Mouse (Mus musculus) spleen, postnatal 10 days (tissue): Measurements from ENCODE around the gene Top3a.

Experiments used
- DNase-seq, 2 experiments: peaks; one replicate each; pipeline ENCODE4 v3.0.0; 2021 to 2022; ENCODE audit warnings: low spot score in 2 of 2

Gene Top3a

GRCm38 (mm10) chr11:60712040-60712439, 65.1 kb downstream of the Top3a start:
- DNase-seq = peak in 1 of 2 experiments; percentile 12

- peak in 1 of 2 experiments; percentile 10 for DNase-seq
These were observed 65.9 kb downstream of the Top3a start for GRCm38 (mm10) chr11:60711218-60711617.

GRCm38 (mm10) chr11:60709481-60710465, 67.4 kb downstream of the Top3a start:
- peak in 1 of 2 experiments; percentile 11 for DNase-seq

- DNase-seq = peak in 1 of 2 experiments; percentile 8
These were observed 68.5 kb downstream of the Top3a start for GRCm38 (mm10) chr11:60708631-60709030.

- peak in 1 of 2 experiments; percentile 29 for DNase-seq
These were observed 69.5 kb downstream of the Top3a start for GRCm38 (mm10) chr11:60707672-60708071.

GRCm38 (mm10) chr11:60706696-60707480, 70.3 kb downstream of the Top3a start:
- peak in 1 of 2 experiments; percentile 13 for DNase-seq

GRCm38 (mm10) chr11:60706076-60706475, 71.1 kb downstream of the Top3a start:
- no peak for DNase-seq

GRCm38 (mm10) chr11:60705255-60705654, 71.9 kb downstream of the Top3a start:
- no peak for DNase-seq

GRCm38 (mm10) chr11:60704023-60704880, 72.9 kb downstream of the Top3a start:
- DNase-seq = peak; percentile 4 to 12

- DNase-seq = peak; percentile 57 to 81
These were observed 74.0 kb downstream of the Top3a start for GRCm38 (mm10) chr11:60703131-60703530.

GRCm38 (mm10) chr11:60701611-60702010, 75.6 kb downstream of the Top3a start:
- DNase-seq = peak; percentile 7 to 13

GRCm38 (mm10) chr11:60700320-60701185, 76.6 kb downstream of the Top3a start:
- DNase-seq = peak; percentile 11 to 20

- peak; percentile 84 to 86 for DNase-seq
These were observed 77.6 kb downstream of the Top3a start, which contains the start of gene Llgl1 for GRCm38 (mm10) chr11:60699524-60700075. Gene Llgl1 (plus strand): TSS chr11:60699723.

GRCm38 (mm10) chr11:60698806-60699523, 78.2 kb downstream of the Top3a start:
- DNase-seq = peak; percentile 39 to 54

- DNase-seq = no peak
These were observed 79.6 kb downstream of the Top3a start for GRCm38 (mm10) chr11:60697561-60697960.

GRCm38 (mm10) chr11:60696165-60696564, 81.0 kb downstream of the Top3a start:
- DNase-seq = peak in 1 of 2 experiments; percentile 20
